Mouse (Mus musculus) left cerebral cortex, adult 2 months (tissue): ENCODE measurements around the gene Rexo4. TPM values are rescaled to one million over a fixed set of nuclear protein-coding genes. Genes with fewer than 3 reads are reported as not detected.

Experiments used
- DNase-seq, 2 experiments: peaks; one replicate each; pipeline ENCODE4 v3.0.0; 2021 to 2022; ENCODE audit warnings: low spot score in 2 of 2, mixed read lengths in 1 of 2; ENCODE audit errors: extremely low spot score in 1 of 2
- H3K27ac ChIP-seq: fragments of 200-600 bp; 2 replicates; pipeline ENCODE4 v1.8.1; 2022
- H3K4me3 ChIP-seq: fragments of 200-600 bp; 2 replicates; pipeline ENCODE4 v1.8.1; 2022
- CTCF ChIP-seq: fragments of 200-600 bp; IDR thresholded peaks from 2 replicates; pipeline ENCODE4 v1.8.1; 2022; ENCODE audit warnings: antibody characterized with exemption, mild to moderate bottlenecking, moderate library complexity
- intact Hi-C: fragments of 180-260 bp; cut with DNase I; formaldehyde crosslinking; loops from one replicate; pipeline ENCODE4 v1.15.1; 2025
- total RNA-seq, 2 experiments: library from RNA; stranded (reverse); gene quantifications; 2 replicates each; pipeline ENCODE4 v1.2.3; 2021

Gene Rexo4
- total RNA-seq, 2 experiments from 2014 or later: 60.1 to 69.6 TPM

- H3K4me3 ChIP-seq: no peak overlapping the region
- intact Hi-C loops: no loop called here
- DNase-seq: no peak
- H3K27ac ChIP-seq: no peak overlapping the region
- peak; percentile 5 for TF ChIP-seq CTCF
Observed at GRCm38 (mm10) chr2:26967262-26967661, 3.1 kb upstream of the Rexo4 start.

- no peak for DNase-seq
- H3K27ac ChIP-seq: peak overlapping the region; percentile 98
- no peak for TF ChIP-seq CTCF
- peak overlapping the region; percentile 84 for H3K4me3 ChIP-seq
- intact Hi-C loops: loop anchor here (1.0 kb wide), 2 partner anchors 44 to 63 kb away; partner anchors contain the start of genes Cacfd1 and Surf6
Observed at GRCm38 (mm10) chr2:26964724-26965370, 661 bp upstream of the Rexo4 start.

GRCm38 (mm10) chr2:26960756-26961155 is 3.4 kb downstream of the Rexo4 start:
- no peak overlapping the region for H3K27ac ChIP-seq
- DNase-seq: no peak
- intact Hi-C loops: no loop called here
- H3K4me3 ChIP-seq: no peak overlapping the region
- TF ChIP-seq CTCF: peak; percentile 33; the same call in 1 of the 2 replicates

GRCm38 (mm10) chr2:26957488-26957859 is 6.7 kb downstream of the Rexo4 start:
- H3K4me3 ChIP-seq: no peak overlapping the region
- no peak overlapping the region for H3K27ac ChIP-seq
- TF ChIP-seq CTCF: no peak
- intact Hi-C loops: no loop called here
- no peak for DNase-seq

GRCm38 (mm10) chr2:26956811-26957487 is 7.2 kb downstream of the Rexo4 start:
- Histone ChIP-seq H3K4me3 (no peak overlapping the region), H3K27ac (no peak overlapping the region)
- no peak for TF ChIP-seq CTCF
- intact Hi-C loops: no loop called here
- DNase-seq: no peak

- H3K27ac ChIP-seq: no peak overlapping the region
- DNase-seq: no peak
- H3K4me3 ChIP-seq: no peak overlapping the region
- no peak for TF ChIP-seq CTCF
- intact Hi-C loops: no loop called here
Observed at GRCm38 (mm10) chr2:26954735-26955395, 9.3 kb downstream of the Rexo4 start.

- no peak overlapping the region for H3K4me3 ChIP-seq
- intact Hi-C loops: no loop called here
- H3K27ac ChIP-seq: no peak overlapping the region
- no peak for DNase-seq
- no peak for TF ChIP-seq CTCF
Observed at GRCm38 (mm10) chr2:26952866-26953265, 11.3 kb downstream of the Rexo4 start.

GRCm38 (mm10) chr2:26952193-26952592 is 12.0 kb downstream of the Rexo4 start:
- Histone ChIP-seq H3K4me3 (no peak overlapping the region), H3K27ac (no peak overlapping the region)
- TF ChIP-seq CTCF: no peak
- intact Hi-C loops: no loop called here
- no peak for DNase-seq

GRCm38 (mm10) chr2:26951346-26951905 is 12.8 kb downstream of the Rexo4 start:
- intact Hi-C loops: no loop called here
- TF ChIP-seq CTCF: no peak

GRCm38 (mm10) chr2:26950411-26950810 is 13.8 kb downstream of the Rexo4 start:
- Histone ChIP-seq H3K27ac (no peak overlapping the region), H3K4me3 (no peak overlapping the region)
- intact Hi-C loops: no loop called here
- TF ChIP-seq CTCF: no peak
- DNase-seq: no peak

More at GRCm38 (mm10) chr2:26951346-26951905, 12.8 kb downstream of the Rexo4 start:
- H3K4me3 ChIP-seq: no peak overlapping the region
- no peak for DNase-seq
- H3K27ac ChIP-seq: no peak overlapping the region

- H3K4me3 ChIP-seq: no peak overlapping the region
- intact Hi-C loops: no loop called here
- no peak overlapping the region for H3K27ac ChIP-seq
- no peak for DNase-seq
- TF ChIP-seq CTCF: no peak
Observed at GRCm38 (mm10) chr2:26943253-26943652, 20.9 kb downstream of the Rexo4 start.

- TF ChIP-seq CTCF: no peak; the same call in 1 of the 2 replicates
- intact Hi-C loops: no loop called here
- H3K27ac ChIP-seq: no peak overlapping the region
- no peak for DNase-seq
- H3K4me3 ChIP-seq: no peak overlapping the region
Observed at GRCm38 (mm10) chr2:26941539-26941938, 22.6 kb downstream of the Rexo4 start.
